Mouse (Mus musculus): ENCODE results near the gene Ccdc34.

DNA sequence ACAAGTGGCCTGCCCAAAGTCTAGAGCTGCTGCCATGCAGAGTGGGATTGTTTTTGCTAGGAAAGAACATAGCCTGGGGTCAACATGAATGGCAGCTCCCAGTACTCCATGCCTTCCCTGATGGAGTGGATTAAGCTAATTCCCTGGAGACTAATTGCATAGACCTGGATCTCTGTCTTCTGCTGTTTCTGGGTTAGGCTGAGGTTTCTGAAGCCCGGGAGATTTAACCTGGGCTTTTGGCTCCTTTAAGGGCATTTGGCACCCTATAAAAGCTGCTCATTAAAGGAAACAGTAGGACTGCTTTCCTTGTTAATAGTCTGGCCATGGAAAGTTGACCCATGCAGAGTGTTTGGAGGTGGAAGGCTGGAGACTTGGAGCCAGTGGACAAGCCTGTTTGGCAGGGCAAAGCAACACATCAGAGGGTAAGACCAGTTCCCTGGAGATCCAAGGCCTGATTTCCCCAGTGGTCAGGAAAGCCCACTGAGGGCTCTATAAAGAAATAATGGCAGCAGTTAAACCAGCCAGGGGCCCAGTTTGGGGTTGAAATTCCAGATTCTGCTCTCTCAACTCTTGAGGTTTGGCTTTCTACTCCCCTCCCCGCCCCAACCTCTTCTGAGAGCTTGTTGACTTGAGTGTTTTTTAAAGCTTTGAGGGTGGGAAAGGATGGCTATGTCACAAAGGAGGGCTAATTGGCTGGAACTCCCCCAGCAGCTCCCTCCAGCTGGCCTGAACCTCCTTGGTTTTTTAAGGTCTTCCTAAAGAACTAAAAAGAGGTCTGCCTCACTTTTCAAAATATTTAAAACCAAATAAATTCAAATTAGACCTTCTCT, 117.4 kb downstream of the Ccdc34 start:
- TF ChIP-seq GATA1 (IDR thresholded peaks at IDR 0.05; ENCODE audit: low read length) (no peak), TAL1 (IDR thresholded peaks at IDR 0.05; ENCODE audit: low read length) (no peak)
